Mouse (Mus musculus): Measurements from ENCODE around the gene Cog8.

Gene Cog8

GRCm38 (mm10) chr8:107056076-107056972, at the start of gene Cog8, which contains the start of gene Nip7:
Gene Cog8, minus strand, starts transcription at chr8:107056689.
Gene Nip7, plus strand, starts transcription at chr8:107056877.
- DNase-seq (ENCODE audit: low read depth, low spot score), result peak; percentile 98

- DNase-seq (ENCODE audit: low read depth, low spot score), result peak; percentile 79
These were observed 48.1 kb upstream of the Cog8 start for GRCm38 (mm10) chr8:107104547-107104946.

- no peak for DNase-seq (ENCODE audit: low read depth, low spot score)
These were observed 44.1 kb upstream of the Cog8 start for GRCm38 (mm10) chr8:107100635-107101034.

GRCm38 (mm10) chr8:107096366-107097036, 40.0 kb upstream of the Cog8 start, which contains the start of gene Terf2:
Gene Terf2, minus strand, starts transcription at chr8:107096547.
- DNase-seq (ENCODE audit: low read depth, low spot score), result peak; percentile 96

- DNase-seq (ENCODE audit: low read depth, low spot score), result no peak
These were observed 39.4 kb upstream of the Cog8 start for GRCm38 (mm10) chr8:107095717-107096365.

- DNase-seq (ENCODE audit: low read depth, low spot score), result no peak
These were observed 34.0 kb upstream of the Cog8 start for GRCm38 (mm10) chr8:107090531-107090930.

- no peak for DNase-seq (ENCODE audit: low read depth, low spot score)
These were observed 32.1 kb upstream of the Cog8 start for GRCm38 (mm10) chr8:107088526-107089063.

- DNase-seq (ENCODE audit: low read depth, low spot score), result no peak
These were observed 29.5 kb upstream of the Cog8 start for GRCm38 (mm10) chr8:107086018-107086417.

- no peak for DNase-seq (ENCODE audit: low read depth, low spot score)
These were observed 28.9 kb upstream of the Cog8 start for GRCm38 (mm10) chr8:107085358-107085757.

GRCm38 (mm10) chr8:107076239-107076888, 19.9 kb upstream of the Cog8 start:
- DNase-seq (ENCODE audit: low read depth, low spot score), result no peak

GRCm38 (mm10) chr8:107074128-107074527, 17.6 kb upstream of the Cog8 start:
- DNase-seq (ENCODE audit: low read depth, low spot score), result no peak

GRCm38 (mm10) chr8:107073706-107074105, 17.2 kb upstream of the Cog8 start:
- DNase-seq (ENCODE audit: low read depth, low spot score), result no peak

- peak; percentile 28 for DNase-seq (ENCODE audit: low read depth, low spot score)
These were observed 9.3 kb upstream of the Cog8 start, which contains the start of gene Tmed6 for GRCm38 (mm10) chr8:107065511-107066496. Gene Tmed6, minus strand, starts transcription at chr8:107065644.

- DNase-seq (ENCODE audit: low read depth, low spot score), result no peak
These were observed 6.1 kb upstream of the Cog8 start for GRCm38 (mm10) chr8:107062613-107063012.

- DNase-seq (ENCODE audit: low read depth, low spot score), result no peak
These were observed 482 bp upstream of the Cog8 start for GRCm38 (mm10) chr8:107056973-107057369.

GRCm38 (mm10) chr8:107052046-107052445, 4.4 kb downstream of the Cog8 start:
- no peak for DNase-seq (ENCODE audit: low read depth, low spot score)

- no peak for DNase-seq (ENCODE audit: low read depth, low spot score)
These were observed 7.0 kb downstream of the Cog8 start for GRCm38 (mm10) chr8:107049480-107049879.

- peak; percentile 73 for DNase-seq (ENCODE audit: low read depth, low spot score)
These were observed 8.2 kb downstream of the Cog8 start, which contains the start of gene Pdf for GRCm38 (mm10) chr8:107048061-107048941. Gene Pdf, minus strand, starts transcription at chr8:107048614.

GRCm38 (mm10) chr8:107046976-107047375, 9.5 kb downstream of the Cog8 start:
- no peak for DNase-seq (ENCODE audit: low read depth, low spot score)

Measured in mesoderm, embryonic 11.5 days (tissue).